Comparison of ENCODE assay signal across 18 mouse cellular contexts in genomic region chr1:183114554-183114953, GRCm38 (mm10).
DNase-seq lines count a peak whose midpoint lies in the region; ATAC-seq and TF ChIP-seq lines count a peak whose summit lies in the region.
"Had no signal": no experiment of that assay in that cellular context is flagged by ENCODE, and none has a peak within 500 bp of the region (broad histone marks: within the 10 kb centered on the region; RNA-seq: fewer than 3 reads in every experiment).

No protein-coding gene starts in this region.

- no peaks in the 10 kb centered on the region for H3K27me3 ChIP-seq in forebrain, embryonic 13.5 days
- no peaks in the 10 kb centered on the region for H3K27me3 ChIP-seq in forebrain, embryonic 10.5 days (ENCODE audit: poor library complexity, severe bottlenecking)
- H3K27me3 ChIP-seq in embryonic facial prominence, embryonic 10.5 days (replicated peaks; ENCODE audit: low read depth, poor library complexity, severe bottlenecking): no peaks in the 10 kb centered on the region
- no peaks in the 10 kb centered on the region for H3K27me3 ChIP-seq in limb, embryonic 13.5 days
- H3K27me3 ChIP-seq in heart, adult 2 months (ENCODE audit: control insufficient read depth, insufficient read depth, low read length): no peaks in the 10 kb centered on the region
- H3K27me3 ChIP-seq: CH12.LX had no signal

- no peak overlapping the region for H3K4me3 ChIP-seq in forebrain, embryonic 13.5 days
- H3K4me3 ChIP-seq in forebrain, embryonic 10.5 days: no peak overlapping the region
- no peak overlapping the region for H3K4me3 ChIP-seq in embryonic facial prominence, embryonic 10.5 days
- no peak overlapping the region for H3K4me3 ChIP-seq in limb, embryonic 13.5 days
- H3K4me3 ChIP-seq in heart, adult 2 months: no peak overlapping the region
- H3K4me3 ChIP-seq: midbrain, embryonic 10.5 days had no signal

- no peak for ATAC-seq in forebrain, embryonic 13.5 days
- ATAC-seq in limb, embryonic 13.5 days (ENCODE audit: low FRiP score, low read depth): no peak
- ATAC-seq: lung, postnatal 0 days had no signal

- no peak overlapping the region for H3K27ac ChIP-seq in forebrain, embryonic 13.5 days
- no peak overlapping the region for H3K27ac ChIP-seq in forebrain, embryonic 10.5 days
- 0 out of 2 replicates have a peak overlapping the region, but pooled peaks have one; percentile 16 for H3K27ac ChIP-seq in embryonic facial prominence, embryonic 10.5 days (replicated peaks)
- H3K27ac ChIP-seq in limb, embryonic 13.5 days: peak overlapping the region; percentile 23; the same call in 1 of the 2 replicates
- no peak overlapping the region for H3K27ac ChIP-seq in heart, adult 2 months
- H3K27ac ChIP-seq: hindbrain, embryonic 14.5 days; kidney, postnatal 0 days; liver, embryonic 14.5 days; midbrain, embryonic 10.5 days had no signal

- TF ChIP-seq CTCF in heart, adult 2 months (IDR thresholded peaks at IDR 0.05): no peak

- intact Hi-C loops in heart, adult 2 months (cut with DNase I): no loop called here

- H3K9me3 ChIP-seq in forebrain, embryonic 13.5 days (replicated peaks): no peaks in the 10 kb centered on the region
- H3K9me3 ChIP-seq in forebrain, embryonic 10.5 days: no peaks in the 10 kb centered on the region
- no peaks in the 10 kb centered on the region for H3K9me3 ChIP-seq in embryonic facial prominence, embryonic 10.5 days
- H3K9me3 ChIP-seq in limb, embryonic 13.5 days: no peaks in the 10 kb centered on the region
- H3K9me3 ChIP-seq: midbrain, embryonic 10.5 days had no signal

- DNase-seq in forebrain, embryonic 10.5 days (ENCODE audit: extremely low spot score, low spot score): no peak
- peak; percentile 10 for DNase-seq in layer of hippocampus, adult 9-11 months
- no peak for DNase-seq in layer of hippocampus, postnatal 36 days
- DNase-seq in embryonic facial prominence, embryonic 10.5 days (ENCODE audit: low spot score): no peak
- DNase-seq in urinary bladder, postnatal 4 days (ENCODE audit: low spot score in 2 of 2): no peak
- no peak for DNase-seq in heart, adult 2 months
- DNase-seq: adrenal gland, postnatal 14 days; cerebellum, adult 9-10 months; heart, adult 11 months; right cerebral cortex, postnatal 25 days had no signal

- TF ChIP-seq EP300 in heart, adult 2 months (IDR thresholded peaks at IDR 0.05; ENCODE audit: insufficient read depth, low read depth, low read length): no peak

- no peak overlapping the region for H3K4me2 ChIP-seq in forebrain, embryonic 13.5 days
- H3K4me2 ChIP-seq in limb, embryonic 13.5 days (replicated peaks): no peak overlapping the region
- H3K4me2 ChIP-seq: hindbrain, embryonic 14.5 days had no signal

- peaks cover 32% of the 10 kb centered on the region for H3K4me1 ChIP-seq in forebrain, embryonic 13.5 days
- H3K4me1 ChIP-seq in forebrain, embryonic 10.5 days: peaks cover 25% of the 10 kb centered on the region
- peaks cover 41% of the 10 kb centered on the region for H3K4me1 ChIP-seq in embryonic facial prominence, embryonic 10.5 days
- peaks cover 72% of the 10 kb centered on the region for H3K4me1 ChIP-seq in limb, embryonic 13.5 days
- H3K4me1 ChIP-seq in heart, adult 2 months (ENCODE audit: control insufficient read depth, insufficient read depth, low read length): peaks cover 4% of the 10 kb centered on the region

- H3K79me2 ChIP-seq in heart, adult 2 months (replicated peaks; ENCODE audit: control insufficient read depth, insufficient read depth, low read length): 0 out of 2 replicates have a peak, but pooled peaks cover 1% of the 10 kb centered on the region

- TF ChIP-seq POLR2A in heart, adult 2 months (IDR thresholded peaks at IDR 0.05; ENCODE audit: insufficient read depth, low read depth, low read length): no peak

- H3K36me3 ChIP-seq in forebrain, embryonic 13.5 days (ENCODE audit: poor library complexity, severe bottlenecking): no peaks in the 10 kb centered on the region
- H3K36me3 ChIP-seq in forebrain, embryonic 10.5 days (replicated peaks): no peaks in the 10 kb centered on the region
- no peaks in the 10 kb centered on the region for H3K36me3 ChIP-seq in embryonic facial prominence, embryonic 10.5 days (replicated peaks)
- H3K36me3 ChIP-seq in limb, embryonic 13.5 days: no peaks in the 10 kb centered on the region; the same call in 1 of the 2 replicates
- no peaks in the 10 kb centered on the region for H3K36me3 ChIP-seq in heart, adult 2 months (ENCODE audit: control insufficient read depth, insufficient read depth, low read length)
- H3K36me3 ChIP-seq: midbrain, embryonic 10.5 days had no signal

- WGBS in forebrain, embryonic 13.5 days: 51% methylated on average over 6 of the region's 6 CpGs
- 81% methylated on average over 6 of the region's 6 CpGs for WGBS in forebrain, embryonic 10.5 days
- WGBS in embryonic facial prominence, embryonic 10.5 days: 75% methylated on average over 6 of the region's 6 CpGs
- WGBS in limb, embryonic 13.5 days: 68% methylated on average over 6 of the region's 6 CpGs
- 85% methylated on average over 6 of the region's 6 CpGs for WGBS in heart, adult 2 months

- H3K9ac ChIP-seq in forebrain, embryonic 13.5 days: 0 out of 2 replicates have a peak overlapping the region, but pooled peaks have one; percentile 8
- no peak overlapping the region for H3K9ac ChIP-seq in limb, embryonic 13.5 days
- H3K9ac ChIP-seq in heart, adult 2 months (ENCODE audit: low read depth, low read length): no peak overlapping the region
- H3K9ac ChIP-seq: hindbrain, embryonic 14.5 days; liver, embryonic 14.5 days had no signal

Comparison
In these comparisons a context has a peak if more than half of its experiments do, and no peak if none do; other contexts are left out.
1. H3K27ac ChIP-seq: peak in embryonic facial prominence, embryonic 10.5 days (single experiment) and limb, embryonic 13.5 days (single experiment); none in forebrain, embryonic 13.5 days (single experiment), forebrain, embryonic 10.5 days (single experiment) and heart, adult 2 months (single experiment).